Mouse (Mus musculus) brain, embryonic 14.5 days (tissue): Measurements from ENCODE around the gene Fam228a. TPM values are rescaled to one million over a fixed set of nuclear protein-coding genes. Genes with fewer than 3 reads are reported as not detected.
"Not testable (repeated sequence)": the region's sequence is repeated elsewhere in the genome, so short reads cannot be mapped to it uniquely, and the experiment has no call there.

Source experiments
- DNase-seq: peaks from one replicate; pipeline ENCODE4 v3.0.0-alpha.2; 2011; ENCODE audit warnings: low read depth
- CTCF ChIP-seq: fragments of 200-500 bp; IDR thresholded peaks from 2 replicates; pipeline ENCODE4 v1.5.1; 2012; ENCODE audit warnings: inconsistent platforms, mild to moderate bottlenecking, moderate library complexity, borderline replicate concordance; ENCODE audit not compliant: insufficient read depth, insufficient read length; ENCODE audit errors: extremely low read depth
- POLR2A ChIP-seq: fragments of 200-500 bp; IDR thresholded peaks from 2 replicates; pipeline ENCODE4 v1.6.1; 2012; ENCODE audit warnings: mild to moderate bottlenecking, inconsistent platforms, borderline replicate concordance; ENCODE audit not compliant: poor library complexity, insufficient read depth, insufficient read length, severe bottlenecking; ENCODE audit errors: extremely low read depth
- polyA plus RNA-seq: library from polyadenylated mRNA; depleted of rRNA; stranded (reverse); fragments of >200 nt; gene quantifications from 2 replicates; pipeline ENCODE4 v1.2.3, GENCODE M21; 2012

Gene Fam228a
- polyA plus RNA-seq, 1 experiment, result 1.8 TPM

DNA sequence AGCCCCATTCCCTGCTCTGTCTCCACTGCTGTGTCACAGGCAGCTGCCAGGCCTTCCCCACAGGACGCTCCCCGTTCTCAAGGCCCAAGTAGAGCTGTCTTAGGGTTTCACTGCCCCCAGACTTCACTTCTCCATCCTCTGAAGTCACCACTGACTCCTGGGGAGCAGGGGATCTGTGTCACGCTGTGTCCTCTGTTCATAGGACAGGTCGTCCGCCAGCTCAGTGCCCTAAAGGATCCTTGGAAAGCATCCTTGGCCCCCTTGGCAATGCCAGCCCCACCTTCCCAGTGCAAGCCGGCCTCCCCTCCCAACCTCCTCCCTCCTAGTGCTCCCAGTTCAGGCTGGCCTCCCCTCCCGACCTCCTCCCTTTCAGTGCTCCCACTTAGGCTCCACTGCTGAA lies 28.3 kb downstream of the Fam228a start:
- no peak for TF ChIP-seq POLR2A
- no peak for TF ChIP-seq CTCF
- no peak for DNase-seq

- no peak for TF ChIP-seq POLR2A
- no peak for TF ChIP-seq CTCF
- peak; percentile 49 for DNase-seq
Observed at GRCm38 (mm10) chr12:4708881-4709604, 29.2 kb downstream of the Fam228a start.

DNA sequence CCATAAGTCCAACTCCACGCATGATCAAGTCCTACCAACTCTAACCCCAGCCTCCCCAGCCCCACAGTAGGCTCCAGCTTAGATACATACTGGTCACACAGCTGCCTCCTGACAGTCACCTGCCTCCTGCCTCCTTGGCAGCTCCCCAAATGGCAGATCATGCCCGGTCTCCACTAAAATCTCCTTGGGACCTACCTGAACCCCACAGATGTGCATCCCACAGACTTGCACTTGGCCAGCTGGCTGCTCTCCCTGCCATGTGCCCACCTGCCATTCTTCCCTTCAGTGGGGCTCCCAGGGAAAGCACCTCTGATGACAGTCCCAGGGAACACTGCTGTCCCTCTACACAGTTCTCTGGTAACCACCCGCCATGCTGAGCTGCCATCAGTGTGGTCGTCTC lies 29.9 kb downstream of the Fam228a start:
- DNase-seq, result no peak
- TF ChIP-seq CTCF (no peak), POLR2A (no peak)

- TF ChIP-seq CTCF, result no peak
- DNase-seq, result no peak
Observed at GRCm38 (mm10) chr12:4707488-4708017, 30.7 kb downstream of the Fam228a start.

DNA sequence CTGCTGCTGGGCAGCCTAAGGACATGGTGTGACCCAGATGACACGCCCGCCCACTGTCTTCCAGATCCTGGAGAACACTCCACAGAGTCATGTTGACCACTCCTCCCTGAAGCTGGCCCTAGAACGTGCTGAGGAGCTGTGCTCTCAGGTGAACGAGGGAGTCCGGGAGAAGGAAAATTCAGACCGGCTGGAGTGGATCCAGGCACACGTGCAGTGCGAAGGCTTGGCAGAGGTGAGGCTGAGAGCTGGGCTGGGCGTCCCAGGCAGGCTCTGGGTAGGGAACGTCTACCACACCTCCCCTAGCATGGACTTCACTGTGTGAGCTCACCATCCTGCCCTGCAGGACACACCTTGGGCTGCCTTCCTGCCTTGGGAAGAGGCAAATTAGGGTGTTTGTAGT lies 31.3 kb downstream of the Fam228a start:
- DNase-seq, result no peak
- TF ChIP-seq CTCF (no peak), POLR2A (no peak)

DNA sequence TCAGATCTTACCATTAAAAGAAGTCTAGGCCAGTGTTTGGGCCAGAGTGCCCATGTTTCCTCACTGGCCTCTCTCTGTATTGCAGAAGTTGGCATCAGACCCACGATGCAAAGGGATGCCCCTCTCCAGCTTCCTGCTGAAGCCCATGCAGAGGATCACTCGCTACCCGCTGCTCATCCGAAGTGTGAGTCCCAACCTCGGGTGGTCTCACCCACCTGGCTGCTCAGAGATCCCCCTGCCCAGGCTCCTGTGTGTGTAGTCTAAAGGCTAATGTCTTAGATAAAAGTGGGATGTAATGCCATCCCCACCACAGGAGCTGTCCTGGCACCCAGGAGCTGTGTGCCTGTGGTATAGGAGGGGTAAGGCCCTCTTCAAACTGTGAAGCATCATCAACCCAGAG lies 32.1 kb downstream of the Fam228a start:
- no peak for DNase-seq
- TF ChIP-seq POLR2A (no peak), CTCF (no peak)

DNA sequence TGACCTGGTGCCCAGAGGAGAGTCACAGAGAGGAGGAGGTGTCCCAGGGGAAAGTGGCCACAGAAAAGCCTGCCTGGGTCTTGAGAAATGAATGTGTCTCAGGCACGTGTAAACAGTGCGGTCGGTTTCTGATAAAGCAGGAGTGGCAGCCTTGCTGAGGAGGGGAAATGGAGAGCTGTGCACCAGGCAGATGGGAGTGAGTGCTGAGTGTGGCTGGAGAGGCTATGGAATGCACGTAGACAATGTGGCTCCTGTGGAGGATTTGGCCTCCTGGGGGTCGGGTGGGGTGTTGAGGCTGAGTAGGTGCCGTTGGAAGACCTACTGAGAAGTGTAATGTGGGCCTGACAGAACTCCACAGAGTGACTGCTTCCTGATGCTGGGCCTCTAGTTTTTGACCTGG lies 32.6 kb downstream of the Fam228a start:
- DNase-seq, result not testable (repeated sequence)

DNA sequence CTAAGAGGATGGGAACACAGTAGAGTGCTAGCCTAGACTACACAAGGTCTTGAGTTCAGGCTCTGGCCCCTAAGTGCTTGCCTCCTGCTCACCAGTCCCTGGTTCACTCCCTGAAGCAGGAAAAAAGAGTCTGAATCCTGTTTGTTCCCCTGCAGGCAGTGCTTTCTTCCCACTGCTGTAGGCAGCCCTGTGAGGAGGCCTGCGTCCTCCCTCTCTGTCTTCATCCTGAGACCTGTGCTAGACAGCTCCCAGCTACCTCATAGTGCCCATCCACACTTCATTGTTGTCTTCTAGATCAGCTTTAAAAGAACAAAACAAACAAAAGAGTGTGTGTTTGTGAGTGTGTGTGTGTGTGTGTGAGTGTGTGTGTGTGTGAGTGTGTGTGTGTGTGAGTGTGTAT lies 43.7 kb downstream of the Fam228a start:
- TF ChIP-seq POLR2A (no peak), CTCF (no peak)
- no peak for DNase-seq

GRCm38 (mm10) chr12:4691193-4691592 lies 47.0 kb downstream of the Fam228a start:
- TF ChIP-seq POLR2A (no peak), CTCF (no peak)
- DNase-seq, result no peak

GRCm38 (mm10) chr12:4689341-4689740 lies 48.9 kb downstream of the Fam228a start:
- DNase-seq, result no peak
- TF ChIP-seq POLR2A, result no peak

- TF ChIP-seq POLR2A (no peak), CTCF (no peak)
- no peak for DNase-seq
Observed at GRCm38 (mm10) chr12:4688386-4688785, 49.8 kb downstream of the Fam228a start.

DNA sequence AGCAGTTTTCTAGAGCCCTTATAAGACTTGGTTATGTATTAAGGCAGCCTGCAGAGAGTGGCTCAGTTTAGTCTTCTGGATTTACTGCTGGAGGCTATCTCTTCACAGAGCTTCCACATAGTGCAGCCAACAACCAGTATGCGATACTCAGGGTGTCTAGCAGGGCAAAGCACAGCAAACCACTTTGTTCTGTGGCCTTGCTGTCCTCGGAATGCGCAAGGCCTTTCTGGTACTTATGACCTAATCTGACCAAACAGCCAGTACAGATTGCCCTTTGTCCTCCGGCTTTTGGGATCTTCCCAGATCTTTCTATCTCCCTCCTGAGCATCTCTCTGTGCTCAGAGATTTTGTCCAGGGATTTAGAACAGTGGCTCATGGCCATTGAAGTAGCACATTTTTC lies 52.8 kb downstream of the Fam228a start:
- TF ChIP-seq CTCF, result no peak
- TF ChIP-seq POLR2A, result no peak
- no peak for DNase-seq

GRCm38 (mm10) chr12:4679971-4680370 lies 58.3 kb downstream of the Fam228a start:
- no peak for DNase-seq
- no peak for TF ChIP-seq POLR2A

GRCm38 (mm10) chr12:4676336-4676735 lies 61.9 kb downstream of the Fam228a start:
- peak; percentile 13 for DNase-seq
- TF ChIP-seq POLR2A, result no peak
- no peak for TF ChIP-seq CTCF

DNA sequence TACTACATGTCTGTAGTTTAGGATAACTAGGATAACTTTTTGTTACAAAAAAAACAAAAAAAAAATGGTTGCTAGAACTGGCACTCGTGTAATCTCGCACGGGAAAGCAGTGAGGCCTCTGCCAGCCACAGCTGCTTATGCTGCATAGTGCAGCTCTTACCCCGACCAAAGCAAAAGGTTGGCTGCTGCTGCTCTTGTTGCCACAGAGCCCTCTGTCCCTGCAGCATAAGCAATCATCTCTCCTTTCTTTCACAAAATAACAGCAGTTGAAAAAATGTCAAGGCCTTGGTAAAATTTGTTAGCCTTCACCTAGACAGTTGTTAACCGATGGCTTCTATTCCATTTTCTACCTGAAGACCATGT lies 72.6 kb downstream of the Fam228a start:
- DNase-seq, result peak; percentile 19
- TF ChIP-seq CTCF (no peak), POLR2A (no peak)
